Mouse (Mus musculus) kidney, adult 8-10 months (tissue): ENCODE data around the gene Mylip.

Experiments used
- DNase-seq, 2 experiments: peaks; one replicate each; pipeline ENCODE4 v3.0.0; 2022

The Mylip gene

DNA sequence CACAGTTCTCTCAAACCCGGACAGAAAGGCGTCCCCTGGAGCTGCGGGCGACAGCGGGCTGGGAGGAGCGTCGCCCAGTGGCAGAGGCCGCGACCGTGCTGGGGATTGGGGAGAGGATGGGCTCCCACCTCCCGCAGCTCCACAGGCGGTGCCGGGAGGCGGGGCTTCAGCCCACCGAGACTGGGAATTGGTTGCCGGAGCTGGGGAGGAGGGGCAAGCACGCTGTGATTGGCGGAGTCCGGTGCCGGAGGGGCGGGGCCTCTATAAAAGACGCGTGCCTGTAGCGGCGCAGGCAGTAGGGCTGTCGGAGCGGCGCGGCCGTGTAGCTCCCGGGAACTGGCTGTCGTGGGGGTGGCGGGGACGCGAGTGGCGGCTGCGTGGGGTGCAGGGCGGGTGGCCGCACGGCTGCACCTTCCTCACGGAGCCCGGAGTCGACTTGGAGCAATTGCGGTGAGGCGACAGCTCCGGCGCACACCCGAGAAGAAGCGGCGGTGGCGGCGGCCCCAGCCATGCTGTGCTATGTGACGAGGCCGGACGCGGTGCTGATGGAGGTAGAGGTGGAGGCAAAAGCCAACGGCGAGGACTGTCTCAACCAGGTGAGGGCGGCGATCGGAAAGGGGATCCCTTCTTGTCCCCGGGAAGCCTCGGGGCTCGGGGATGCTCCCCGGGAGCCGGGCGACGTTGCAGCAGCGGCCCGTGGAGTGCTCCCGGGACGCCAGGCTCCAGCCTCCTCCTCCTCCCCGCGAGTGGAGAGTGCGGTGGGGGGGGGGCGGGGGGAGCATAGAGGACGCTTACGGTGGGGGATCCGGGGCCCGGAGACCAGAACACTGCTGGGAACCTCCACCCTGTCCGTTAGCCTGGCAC lies at the start of gene Mylip:
Mylip (plus strand) TSS at position 295 of the 864 bp plus-strand sequence.
- peak; percentile 98 to 99 for DNase-seq

DNA sequence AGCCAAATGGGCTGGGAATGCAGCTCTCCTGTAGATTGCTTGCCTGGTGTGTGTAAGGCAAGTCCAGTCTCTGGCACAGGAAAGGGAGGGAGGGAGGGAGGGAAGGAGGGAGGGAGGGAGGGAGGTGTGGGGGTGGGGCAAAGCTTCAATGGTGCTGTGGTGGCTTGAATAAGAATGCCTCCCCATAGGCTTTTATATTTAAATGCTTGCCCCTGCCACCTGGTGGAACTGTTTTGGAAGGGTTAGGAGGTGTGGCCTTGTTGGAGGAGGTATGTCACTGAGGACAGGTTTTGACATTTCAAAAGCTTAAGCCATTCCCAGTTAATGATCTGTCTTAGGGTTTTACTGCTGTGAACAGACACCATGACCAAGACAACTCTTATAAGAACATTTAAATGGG lies 47.6 kb upstream of the Mylip start:
- DNase-seq, result no peak

DNA sequence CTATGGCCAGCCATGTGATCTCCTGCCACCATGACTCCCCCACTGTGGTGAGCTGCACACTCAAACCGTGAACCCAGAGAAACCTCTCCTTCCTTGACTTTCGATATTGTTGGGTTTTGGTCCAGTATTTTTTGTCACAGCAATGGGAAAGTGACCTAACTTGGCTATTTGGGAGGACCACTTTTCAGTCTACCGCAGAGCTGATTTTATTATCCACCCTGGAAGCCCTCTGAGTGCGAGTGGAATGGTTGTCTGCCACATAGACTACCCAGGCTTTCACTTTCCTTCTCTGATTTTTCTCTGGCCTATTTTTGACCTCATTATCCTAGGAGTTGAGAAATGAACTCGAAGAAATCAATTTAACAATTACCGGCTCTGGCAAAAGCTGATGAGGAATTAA lies 46.0 kb upstream of the Mylip start:
- DNase-seq, result no peak

DNA sequence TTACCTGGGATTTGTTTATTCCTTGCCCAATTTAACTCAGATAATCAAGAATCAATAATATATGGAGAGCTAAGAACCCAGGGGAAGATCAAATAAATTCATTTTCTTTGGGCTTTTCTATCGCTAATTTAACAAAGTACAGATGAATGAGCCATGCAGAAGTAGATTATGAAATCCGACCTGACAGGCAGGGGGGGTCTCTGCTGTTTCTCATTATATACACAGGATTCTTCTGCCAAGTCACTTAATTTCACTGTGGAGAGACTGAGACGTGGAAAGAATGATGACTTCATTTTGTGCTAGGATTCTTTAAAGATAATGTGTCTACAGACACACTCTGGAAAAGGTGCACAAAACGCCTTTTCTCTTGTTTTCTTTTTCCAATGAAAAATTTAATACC lies 45.6 kb upstream of the Mylip start:
- no peak for DNase-seq

DNA sequence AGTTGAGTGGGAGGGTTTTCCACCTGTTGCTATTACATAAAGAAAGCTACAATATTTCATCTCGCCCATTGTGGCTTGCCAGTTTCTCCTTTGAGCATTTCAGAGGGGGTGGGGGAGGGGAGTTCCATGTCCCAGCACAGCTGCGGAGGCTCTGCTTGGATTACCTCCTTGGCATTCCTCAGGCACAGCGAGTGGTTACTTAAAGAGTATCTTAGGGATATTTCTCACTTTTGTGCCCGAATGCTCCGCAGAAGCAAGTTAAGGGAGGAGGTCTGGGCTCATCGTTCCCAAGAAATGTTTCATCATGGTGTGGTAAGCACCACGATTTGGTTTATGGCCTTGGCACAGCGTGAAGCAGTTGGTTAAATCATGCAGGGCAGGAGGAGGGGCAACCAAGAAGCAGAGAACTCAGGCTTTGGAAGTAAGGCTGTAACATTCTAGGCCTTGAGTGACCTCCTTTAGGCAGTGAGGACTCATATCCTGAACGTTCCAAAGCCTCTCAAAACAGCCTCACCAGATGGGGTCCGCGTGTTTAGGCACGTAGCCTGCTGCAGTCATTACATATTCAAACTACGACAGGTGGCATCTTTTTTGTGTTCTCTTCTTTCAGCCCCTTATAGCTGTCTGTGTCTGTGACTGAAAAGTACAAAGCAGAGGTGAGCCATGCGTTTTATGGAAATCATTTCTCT lies 43.9 kb upstream of the Mylip start:
- DNase-seq, result peak; percentile 16 to 18

DNA sequence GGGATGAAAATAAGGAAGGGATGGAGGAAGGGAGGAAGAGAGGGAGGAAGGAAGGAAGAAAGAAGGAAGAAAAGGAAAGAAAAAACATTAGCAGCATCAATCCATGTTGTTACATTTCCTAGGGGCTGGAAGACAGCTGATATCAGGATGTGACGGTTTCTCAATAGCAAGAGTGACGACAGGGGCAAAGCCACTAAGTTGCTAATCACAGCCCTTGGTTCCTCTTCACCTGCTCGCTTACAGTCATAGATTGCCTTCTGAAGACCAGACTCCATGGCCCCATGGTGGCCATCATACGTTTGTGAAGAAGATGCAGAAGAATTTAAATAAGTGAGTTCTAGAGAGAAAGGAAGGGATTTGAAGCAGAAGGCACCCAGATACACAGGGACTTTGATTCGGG lies 38.1 kb upstream of the Mylip start:
- no peak for DNase-seq

DNA sequence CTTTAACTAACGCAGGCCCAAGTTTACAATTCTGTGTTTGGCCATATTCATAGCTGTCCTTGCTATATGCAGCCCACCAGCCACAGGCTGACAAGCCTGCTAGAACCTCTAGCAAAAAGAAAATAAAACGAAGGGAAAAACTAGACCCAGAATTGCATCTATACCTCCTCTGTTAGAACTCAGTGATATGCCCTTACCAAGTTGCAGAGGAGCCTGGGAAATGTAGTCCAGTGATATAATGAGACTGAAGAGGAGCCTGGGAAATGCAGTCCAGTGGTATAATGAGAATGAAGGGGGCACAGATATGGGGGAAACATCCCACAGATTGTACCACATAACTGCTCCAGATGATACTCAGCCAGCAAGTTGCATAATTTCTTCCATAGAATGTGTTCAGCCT lies 34.7 kb upstream of the Mylip start:
- DNase-seq, result no peak

DNA sequence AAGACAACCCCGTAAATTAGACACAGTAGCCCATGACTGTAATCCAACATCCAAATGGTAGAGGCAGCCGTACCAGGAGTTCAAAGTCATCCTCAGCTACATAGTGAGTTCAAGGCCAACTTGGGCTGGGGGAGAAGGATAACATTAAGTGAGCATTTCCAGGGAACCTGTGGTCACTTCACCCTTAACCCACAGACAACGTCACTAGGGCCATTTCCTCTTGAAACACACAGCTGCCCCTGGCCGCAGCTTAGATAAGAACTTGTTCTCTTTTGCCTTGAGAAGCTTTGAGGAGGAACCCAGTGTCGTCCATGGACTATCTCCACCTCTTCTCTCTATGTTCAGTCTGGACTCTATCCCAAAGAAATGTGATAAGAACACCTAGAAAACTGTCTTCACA lies 31.3 kb upstream of the Mylip start:
- DNase-seq, result no peak

DNA sequence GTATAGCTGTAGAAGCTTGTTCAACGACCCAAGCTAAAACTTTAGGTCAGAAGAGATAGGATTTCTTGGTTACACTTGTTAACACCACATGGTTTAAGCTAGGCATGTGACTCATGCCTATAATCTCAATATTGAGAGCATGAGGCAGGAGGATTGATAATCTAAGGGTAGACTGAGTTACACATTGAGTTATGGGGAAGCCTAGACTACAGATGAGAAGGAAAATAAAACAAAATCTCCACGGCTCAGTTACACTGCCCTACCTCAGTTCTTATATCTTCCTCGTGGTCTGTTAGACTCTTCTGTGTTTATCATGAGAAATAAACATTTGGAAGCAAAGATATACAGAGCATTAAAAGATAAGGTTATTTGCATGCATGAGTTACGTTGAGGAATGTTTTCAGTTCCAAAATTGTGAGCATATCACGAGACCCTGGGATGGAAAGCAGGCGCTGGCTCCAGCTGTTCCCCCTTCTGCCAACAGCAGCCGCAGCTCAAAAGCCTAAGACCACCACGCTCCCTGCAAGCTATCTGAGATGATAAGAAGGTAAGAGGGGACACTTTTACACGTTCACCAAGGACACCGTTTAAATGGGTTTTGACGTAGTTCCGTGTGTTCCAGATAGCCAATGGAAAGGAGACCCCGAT lies 30.7 kb upstream of the Mylip start:
- no peak for DNase-seq

DNA sequence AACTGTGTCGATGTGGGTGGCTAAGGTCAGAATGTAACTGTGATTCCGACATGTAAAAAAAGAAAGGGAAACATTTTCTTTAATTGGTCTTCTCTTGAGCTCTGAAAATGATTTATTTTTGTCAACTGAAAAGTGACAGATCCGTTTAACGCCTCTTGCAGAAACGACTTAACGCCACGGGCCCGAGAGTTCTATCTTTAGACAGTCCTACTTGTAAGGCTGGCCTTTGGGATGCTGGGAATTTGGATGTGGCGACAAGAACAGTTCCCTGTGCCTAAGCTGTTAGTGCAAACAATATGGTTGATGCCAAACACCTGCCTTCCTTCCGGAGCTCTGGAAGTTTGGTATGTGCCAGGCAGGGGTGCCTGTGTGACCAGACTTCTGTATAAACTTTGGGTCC lies 23.8 kb upstream of the Mylip start:
- no peak for DNase-seq

DNA sequence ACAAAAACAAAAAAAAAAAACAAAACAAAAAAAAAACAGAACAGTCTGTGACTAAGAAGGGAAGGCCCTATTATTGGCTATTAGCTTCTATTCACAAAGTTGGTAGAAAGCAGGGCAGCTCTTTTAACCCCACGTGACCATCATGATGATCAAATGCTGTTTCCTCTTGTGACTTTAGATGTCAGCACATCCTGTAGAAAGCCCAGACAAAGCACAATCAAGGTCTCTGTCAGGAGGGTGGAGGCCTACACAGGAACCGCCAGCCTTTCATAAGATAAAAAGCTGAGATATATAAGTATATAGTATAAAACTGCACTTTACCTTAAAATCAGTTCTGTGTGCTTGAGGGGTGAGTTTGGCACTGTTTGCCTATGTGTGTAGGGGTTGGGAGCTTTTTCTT lies 17.9 kb upstream of the Mylip start:
- no peak for DNase-seq

DNA sequence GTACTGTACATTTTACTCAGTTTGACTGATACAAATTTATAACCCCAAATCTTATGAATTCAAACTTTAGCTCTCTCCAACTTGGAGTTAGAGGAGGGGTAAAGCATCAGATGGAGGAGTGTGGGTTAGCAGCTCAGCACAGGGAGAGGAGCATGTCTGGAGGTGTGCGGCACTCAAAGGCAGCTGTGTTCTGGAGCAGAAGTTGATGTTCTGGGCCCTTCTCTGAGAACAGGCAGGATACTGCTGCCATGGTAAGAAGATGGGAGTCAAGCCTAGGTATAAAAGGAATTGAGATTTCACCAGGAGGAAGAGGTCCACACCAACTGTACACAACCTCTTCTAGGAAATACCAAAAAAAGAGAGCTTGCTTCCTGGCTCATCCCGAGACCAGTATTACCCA lies 17.1 kb upstream of the Mylip start:
- DNase-seq, result no peak

DNA sequence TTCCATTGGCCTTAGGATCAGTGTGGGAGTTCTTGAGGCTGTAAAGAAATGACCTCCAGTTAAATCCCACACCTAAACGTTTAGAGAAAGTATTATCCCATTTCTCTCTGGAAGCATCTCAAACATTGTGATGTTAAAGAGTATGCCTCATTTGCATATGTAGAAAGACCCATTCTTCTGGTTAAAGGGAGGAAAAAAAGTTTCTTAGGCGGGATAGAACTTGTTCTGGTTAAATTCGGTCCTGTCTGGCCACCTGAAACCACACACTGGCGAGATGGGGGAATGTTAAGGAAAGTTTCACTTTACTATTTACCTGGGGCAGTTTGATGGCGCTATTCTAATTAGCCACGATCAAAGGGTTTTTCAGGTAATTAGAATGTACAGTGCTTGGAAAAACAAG lies 14.7 kb upstream of the Mylip start:
- no peak for DNase-seq

DNA sequence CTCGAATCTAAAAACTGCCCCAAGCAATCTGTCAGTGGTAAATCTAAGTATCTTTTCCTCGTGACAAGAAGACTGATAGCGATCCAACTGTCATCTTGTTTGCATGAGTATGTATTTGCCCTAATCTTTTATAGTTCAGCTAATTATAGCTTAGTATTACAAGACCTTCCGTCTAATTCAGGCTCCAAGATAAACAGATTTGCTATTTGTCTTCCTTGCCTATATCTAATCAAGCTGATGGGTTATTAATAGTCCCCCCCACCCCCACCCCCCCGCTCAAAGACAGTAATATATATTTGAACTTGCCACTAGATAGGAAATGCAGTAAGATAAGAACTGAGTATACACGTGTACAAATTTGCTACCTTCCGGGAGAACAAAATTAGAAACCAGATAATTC lies 7.3 kb upstream of the Mylip start:
- no peak for DNase-seq

DNA sequence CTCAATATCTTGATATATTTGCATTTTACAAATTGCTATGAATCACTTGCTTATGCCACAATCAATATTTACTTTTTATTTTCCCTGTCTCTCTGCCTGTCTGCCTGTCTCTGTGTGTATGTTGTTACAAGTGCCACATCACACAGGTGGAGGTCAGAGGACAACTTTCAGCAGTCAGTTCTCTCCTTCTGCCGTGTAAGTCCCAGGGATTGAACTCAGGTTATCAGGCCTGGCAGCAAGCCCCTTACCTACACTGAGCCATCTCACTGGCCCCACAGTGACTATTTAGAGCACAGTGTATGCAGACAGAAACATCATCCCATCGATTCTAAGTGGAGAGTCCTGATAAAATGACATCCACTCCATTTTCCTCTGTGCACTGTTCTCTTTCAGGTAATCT lies 4.9 kb upstream of the Mylip start:
- no peak for DNase-seq

DNA sequence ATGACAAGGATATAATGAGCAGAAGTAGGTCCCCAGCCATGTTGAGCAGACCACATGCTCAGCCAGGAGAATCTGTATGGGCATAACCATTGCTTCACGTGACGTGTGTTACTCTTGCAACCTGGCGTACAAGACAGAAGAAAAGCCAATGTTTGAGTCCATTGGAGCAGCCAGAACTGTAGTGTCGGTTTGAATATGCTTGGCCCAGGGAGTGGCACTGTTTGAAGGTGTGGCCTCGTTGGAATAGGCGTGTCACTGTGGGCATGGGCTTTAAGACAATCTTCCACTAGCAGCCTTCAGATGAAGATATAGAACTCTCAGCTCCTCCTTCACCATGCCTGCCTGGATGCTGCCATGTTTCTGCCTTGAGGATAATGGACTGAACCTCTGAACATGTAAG lies 4.0 kb upstream of the Mylip start:
- DNase-seq, result no peak

DNA sequence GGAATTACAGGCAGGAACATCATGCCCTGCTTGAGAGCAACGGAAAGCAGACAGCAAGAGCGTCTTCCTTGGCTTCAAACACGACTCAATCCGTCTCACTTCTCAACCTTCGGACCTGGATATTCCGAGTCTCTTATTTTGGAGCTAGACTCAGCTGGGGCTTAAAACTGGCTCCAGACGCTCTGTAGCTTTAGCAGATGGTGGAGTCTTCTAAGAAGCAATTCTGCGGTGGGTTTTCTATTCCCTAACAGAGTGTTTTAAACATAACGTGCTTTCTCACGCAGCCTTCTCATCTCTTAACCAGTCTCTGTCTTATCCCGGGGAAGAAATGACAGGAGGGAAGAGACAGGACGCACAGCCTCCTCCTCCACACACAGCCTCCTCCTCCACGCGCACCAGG lies 3.3 kb upstream of the Mylip start:
- no peak for DNase-seq

DNA sequence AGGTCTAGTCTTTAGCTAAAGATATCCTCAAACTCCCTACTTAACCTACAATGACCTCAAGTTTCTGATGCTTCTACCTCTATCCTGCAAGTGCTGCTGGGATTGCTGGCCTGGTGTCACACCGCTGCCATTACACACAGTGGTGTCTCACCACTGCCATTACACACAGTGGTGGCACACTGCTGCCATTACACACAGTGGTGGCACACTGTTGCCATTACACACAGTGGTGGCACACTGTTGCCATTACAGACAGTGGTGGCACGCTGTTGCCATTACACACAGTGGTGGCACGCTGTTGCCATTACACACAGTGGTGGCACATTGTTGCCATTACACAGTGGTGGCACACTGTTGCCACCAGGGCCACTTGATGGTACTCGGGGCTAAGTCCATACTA lies 2.3 kb upstream of the Mylip start:
- DNase-seq, result no peak

DNA sequence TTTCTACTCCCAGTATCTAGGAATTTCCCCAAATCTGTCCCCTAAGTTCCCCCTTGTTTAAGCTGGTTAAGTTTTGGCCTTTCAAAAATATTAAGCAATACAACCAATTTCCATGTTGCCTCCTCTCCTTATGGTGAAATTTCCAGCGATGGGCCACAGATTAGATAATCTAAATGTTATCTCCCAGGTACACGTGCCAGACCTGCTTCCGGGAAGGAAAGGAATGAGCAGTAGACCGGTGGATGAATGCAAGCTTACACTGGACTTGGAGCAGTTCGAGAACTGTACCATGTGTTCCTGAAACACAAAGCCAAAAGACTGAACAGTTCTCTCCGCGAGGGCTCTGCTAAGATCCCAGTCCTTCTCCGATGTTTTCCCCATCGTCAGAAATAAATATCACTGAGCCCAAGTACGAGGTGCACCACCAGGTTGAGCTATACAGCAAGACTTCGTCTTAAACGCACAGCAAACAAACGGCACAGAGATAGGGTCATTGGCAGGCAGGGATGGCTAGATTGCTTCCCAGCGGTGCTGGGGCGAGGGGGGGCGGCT lies 1.2 kb upstream of the Mylip start:
- DNase-seq, result no peak

DNA sequence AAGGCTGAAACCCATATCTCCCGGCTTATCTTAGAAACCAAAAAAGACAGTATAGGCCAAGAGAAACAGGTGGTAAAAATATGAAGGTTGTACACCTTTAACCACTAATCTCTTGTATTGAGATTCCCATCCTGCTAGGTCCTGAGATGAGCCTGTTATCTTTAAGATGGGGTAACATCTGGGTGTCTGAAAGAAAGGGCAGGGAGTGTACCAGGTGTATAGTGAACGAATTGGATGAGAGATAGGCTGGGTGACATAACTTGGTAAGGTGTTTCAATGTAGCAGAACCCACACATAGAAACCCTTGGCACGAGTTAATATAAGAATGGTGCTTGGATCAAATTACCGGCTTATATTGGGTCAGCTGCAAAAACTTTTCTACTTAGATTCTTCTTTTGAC lies 653 bp upstream of the Mylip start:
- no peak for DNase-seq

DNA sequence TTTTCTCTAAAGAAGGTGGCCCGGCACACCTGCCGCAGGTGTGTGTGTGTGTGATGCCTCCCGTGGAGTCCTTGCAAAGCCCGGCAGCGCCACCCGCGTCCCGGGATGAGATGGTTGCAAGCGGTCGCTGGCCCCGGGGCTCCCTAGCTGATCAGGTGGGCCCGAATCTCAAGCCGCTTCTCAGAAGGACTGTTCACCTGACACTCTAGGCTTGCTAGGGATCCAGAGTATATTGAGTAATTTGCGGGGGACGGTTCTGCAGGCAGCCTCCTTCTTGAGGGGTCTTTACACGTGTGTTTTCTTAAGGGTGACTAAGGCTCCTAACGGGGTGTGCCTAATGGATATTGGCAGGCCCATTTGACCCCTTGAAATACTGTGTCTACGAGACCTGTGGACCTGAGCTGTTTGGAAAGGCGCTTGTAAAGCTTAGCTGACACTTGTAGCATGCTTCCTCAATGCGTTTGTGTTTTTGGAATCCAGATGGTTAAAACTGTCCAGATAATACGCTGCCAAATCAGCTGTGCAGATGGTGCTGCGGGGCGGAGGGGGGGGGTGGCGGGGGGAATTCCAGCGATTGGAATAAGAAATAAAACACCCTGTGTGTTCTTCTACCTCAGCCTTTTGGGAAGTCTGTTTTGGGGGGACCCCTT lies 895 bp downstream of the Mylip start:
- peak in 1 of 2 experiments; percentile 61 for DNase-seq

DNA sequence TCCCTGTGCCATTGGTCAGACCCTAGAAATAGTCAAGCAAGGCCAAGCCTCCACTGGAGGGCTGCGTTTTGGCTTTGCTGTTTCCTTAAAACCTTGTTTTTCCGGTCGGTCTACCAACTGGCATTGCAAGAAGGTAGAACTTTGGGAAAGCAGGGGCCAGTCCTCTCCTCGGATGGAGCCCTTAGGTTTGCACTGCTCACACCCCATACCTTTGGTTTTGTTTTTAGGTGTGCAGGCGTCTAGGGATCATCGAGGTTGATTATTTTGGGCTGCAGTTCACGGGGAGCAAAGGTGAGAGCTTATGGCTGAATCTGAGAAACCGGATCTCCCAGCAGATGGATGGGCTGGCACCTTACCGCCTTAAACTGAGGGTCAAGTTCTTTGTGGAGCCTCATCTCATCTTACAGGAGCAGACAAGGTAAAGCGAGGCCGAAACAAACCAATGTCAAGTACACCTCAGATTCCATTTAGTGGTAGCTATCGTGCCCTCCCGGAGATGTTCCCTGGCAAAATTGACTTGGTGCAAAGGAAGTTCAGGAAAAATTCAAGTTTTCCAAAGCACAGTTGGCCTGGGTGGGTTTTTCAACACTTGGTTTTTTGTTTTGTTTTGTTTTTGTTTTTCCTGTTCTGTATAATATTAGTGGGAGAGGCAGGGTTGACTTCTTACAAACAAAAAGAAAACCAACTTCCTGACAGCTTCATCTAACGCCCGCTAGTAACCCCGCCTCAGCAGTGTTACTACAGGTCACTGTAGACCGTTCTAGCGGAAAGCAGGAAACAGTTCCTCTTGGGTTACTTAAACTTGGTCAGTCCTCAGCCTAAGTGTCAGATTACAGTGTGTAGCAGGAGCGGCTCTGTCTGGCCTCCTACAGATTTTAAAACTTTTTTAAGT lies 1.7 kb downstream of the Mylip start:
- peak; percentile 72 to 77 for DNase-seq
